Mouse (Mus musculus) lung, postnatal 0 days (tissue): ENCODE data around the gene Insyn1. TPM values are rescaled to one million over a fixed set of nuclear protein-coding genes. Genes with fewer than 3 reads are reported as not detected.

Source experiments
- ATAC-seq: fragments of 200-750 bp; cut with Nextera tagmentation; 2 replicates; pipeline ENCODE4 v1.8.0; 2017; ENCODE audit warnings: moderate library complexity
- DNase-seq: peaks from one replicate; pipeline ENCODE4 v3.0.0-alpha.2; 2016; ENCODE audit warnings: low spot score
- H3K27ac ChIP-seq: fragments of 300-500 bp; sonication (generic); 2 replicates; pipeline ENCODE4 v1.5.1; 2014; ENCODE audit warnings: antibody characterized with exemption, mild to moderate bottlenecking, low read length, mixed read lengths
- H3K27me3 ChIP-seq: fragments of 300-500 bp; sonication (generic); replicated peaks from 2 replicates; pipeline ENCODE4 v1.6.1; 2014; ENCODE audit warnings: low read length, mixed read lengths; ENCODE audit not compliant: insufficient read depth
- H3K36me3 ChIP-seq: fragments of 300-500 bp; sonication (generic); 2 replicates; pipeline ENCODE4 v1.6.1; 2014; ENCODE audit warnings: low read length, mixed read lengths; ENCODE audit not compliant: insufficient read depth
- H3K4me1 ChIP-seq: fragments of 300-500 bp; sonication (generic); 2 replicates; pipeline ENCODE4 v1.6.1; 2014; ENCODE audit warnings: antibody characterized with exemption, low read depth, low read length, mixed read lengths; ENCODE audit not compliant: insufficient read depth
- H3K4me2 ChIP-seq: fragments of 300-500 bp; sonication (generic); replicated peaks from 2 replicates; pipeline ENCODE4 v1.6.1; 2014; ENCODE audit warnings: low read depth, mild to moderate bottlenecking, low read length, moderate library complexity, mixed read lengths
- H3K4me3 ChIP-seq: fragments of 300-500 bp; sonication (generic); 2 replicates; pipeline ENCODE4 v1.5.1; 2014; ENCODE audit warnings: low read depth, low read length
- H3K9ac ChIP-seq: fragments of 300-500 bp; sonication (generic); replicated peaks from 2 replicates; pipeline ENCODE4 v1.6.1; 2014; ENCODE audit warnings: low read depth, mild to moderate bottlenecking
- H3K9me3 ChIP-seq: fragments of 300-500 bp; sonication (generic); 2 replicates; pipeline ENCODE4 v1.6.1; 2016; ENCODE audit warnings: low read length, mixed read lengths
- CTCF ChIP-seq: IDR thresholded peaks from 2 replicates; pipeline ENCODE4 v1.5.1; 2016; ENCODE audit warnings: antibody characterized with exemption, mild to moderate bottlenecking
- EP300 ChIP-seq: IDR thresholded peaks from 2 replicates; pipeline ENCODE4 v1.6.1; 2016; ENCODE audit warnings: antibody characterized with exemption, mild to moderate bottlenecking, control low read depth
- WGBS: fragments of 180-500 bp; shearing (Covaris S2); extraction: QIAGEN DNeasy Blood & Tissue Kit; methylation state at CpG from one replicate; pipeline ENCODE4 v1.1.7; 2014; 5-methylcytosine and 5-hydroxymethylcytosine counted together
- polyA plus RNA-seq: library from polyadenylated mRNA; unstranded; fragments of >200 nt; fragmentation: Nextera tagmentation; extraction: Ambion mirVana; gene quantifications from 2 replicates; pipeline ENCODE4 v1.2.1, GENCODE M21; 2015

Insyn1 gene
- polyA plus RNA-seq, 1 experiment from 2014 or later = 1.2 TPM

- no peak for ATAC-seq
- Histone ChIP-seq H3K27me3 (0 out of 2 replicates have a peak, but pooled peaks cover 4% of the 10 kb centered on the region), H3K4me2 (no peak overlapping the region), H3K36me3 (no peaks in the 10 kb centered on the region), H3K27ac (no peak overlapping the region), H3K9ac (no peak overlapping the region), H3K9me3 (no peaks in the 10 kb centered on the region), H3K4me1 (no peaks in the 10 kb centered on the region), H3K4me3 (no peak overlapping the region)
- no peak for DNase-seq
- 50% methylated on average over 6 of the region's 6 CpGs for WGBS
- TF ChIP-seq EP300 (no peak), CTCF (no peak)
Observed at GRCm38 (mm10) chr9:58470466-58470865, 17.9 kb upstream of the Insyn1 start.

GRCm38 (mm10) chr9:58473211-58473815, 15.1 kb upstream of the Insyn1 start:
- no peaks in the 10 kb centered on the region for H3K36me3 ChIP-seq
- no peaks in the 10 kb centered on the region for H3K9me3 ChIP-seq
- no peak for TF ChIP-seq EP300
- H3K27ac ChIP-seq = no peak overlapping the region
- 52% methylated on average over 8 of the region's 8 CpGs for WGBS
- H3K4me3 ChIP-seq = no peak overlapping the region
- ATAC-seq (no peak), DNase-seq (no peak)
- H3K27me3 ChIP-seq = 0 out of 2 replicates have a peak, but pooled peaks cover 4% of the 10 kb centered on the region
- no peak overlapping the region for H3K9ac ChIP-seq
- no peak overlapping the region for H3K4me2 ChIP-seq
- no peaks in the 10 kb centered on the region for H3K4me1 ChIP-seq

GRCm38 (mm10) chr9:58487076-58487475, 1.3 kb upstream of the Insyn1 start:
- WGBS = 13% methylated on average over 3 of the region's 3 CpGs
- DNase-seq (no peak), ATAC-seq (no peak)
- H3K36me3 ChIP-seq = no peaks in the 10 kb centered on the region
- H3K27ac ChIP-seq = no peak overlapping the region
- no peak overlapping the region for H3K4me3 ChIP-seq
- no peak overlapping the region for H3K9ac ChIP-seq
- peaks cover 7% of the 10 kb centered on the region for H3K27me3 ChIP-seq
- H3K4me1 ChIP-seq = no peaks in the 10 kb centered on the region
- TF ChIP-seq CTCF (no peak), EP300 (no peak)
- H3K9me3 ChIP-seq = no peaks in the 10 kb centered on the region
- no peak overlapping the region for H3K4me2 ChIP-seq

- peak overlapping the region; percentile 92 for H3K4me2 ChIP-seq
- DNase-seq = no peak
Observed at GRCm38 (mm10) chr9:58489133-58489864, 896 bp downstream of the Insyn1 start.

GRCm38 (mm10) chr9:58489865-58490165, 1.4 kb downstream of the Insyn1 start:
- Histone ChIP-seq H3K27me3 (peaks cover 7% of the 10 kb centered on the region), H3K9me3 (no peaks in the 10 kb centered on the region), H3K4me2 (0 out of 2 replicates have a peak overlapping the region, but pooled peaks have one; percentile 11), H3K4me1 (no peaks in the 10 kb centered on the region), H3K36me3 (no peaks in the 10 kb centered on the region), H3K27ac (no peak overlapping the region), H3K9ac (no peak overlapping the region), H3K4me3 (no peak overlapping the region)
- no peak for DNase-seq
- WGBS = 13% methylated on average over 7 of the region's 7 CpGs
- ATAC-seq = no peak
- TF ChIP-seq EP300 = no peak
- TF ChIP-seq CTCF = no peak

More at GRCm38 (mm10) chr9:58489133-58489864, 896 bp downstream of the Insyn1 start:
- H3K27me3 ChIP-seq = peaks cover 7% of the 10 kb centered on the region
- no peaks in the 10 kb centered on the region for H3K36me3 ChIP-seq
- no peaks in the 10 kb centered on the region for H3K4me1 ChIP-seq
- H3K9ac ChIP-seq = no peak overlapping the region
- H3K9me3 ChIP-seq = no peaks in the 10 kb centered on the region
- TF ChIP-seq CTCF (no peak), EP300 (no peak)
- peak overlapping the region; percentile 60 for H3K4me3 ChIP-seq
- no peak for ATAC-seq
- WGBS = 7% methylated on average over 13 of the region's 13 CpGs
- no peak overlapping the region for H3K27ac ChIP-seq

- H3K27me3 ChIP-seq = peaks cover 7% of the 10 kb centered on the region
- TF ChIP-seq CTCF (no peak), EP300 (no peak)
Observed at GRCm38 (mm10) chr9:58490391-58490790, 2.0 kb downstream of the Insyn1 start.

More at GRCm38 (mm10) chr9:58490391-58490790, 2.0 kb downstream of the Insyn1 start:
- H3K9me3 ChIP-seq = no peaks in the 10 kb centered on the region
- H3K4me1 ChIP-seq = no peaks in the 10 kb centered on the region
- no peaks in the 10 kb centered on the region for H3K36me3 ChIP-seq
- DNase-seq (peak; percentile 60), ATAC-seq (peak; percentile 37)
- H3K4me3 ChIP-seq = no peak overlapping the region
- H3K9ac ChIP-seq = no peak overlapping the region
- 0 out of 2 replicates have a peak overlapping the region, but pooled peaks have one; percentile 11 for H3K4me2 ChIP-seq
- no peak overlapping the region for H3K27ac ChIP-seq
- WGBS = 55% methylated on average over 2 of the region's 2 CpGs
